Mouse (Mus musculus): ENCODE results near the gene Gm21677. TPM values are rescaled to one million over a fixed set of nuclear protein-coding genes. Genes with fewer than 3 reads are reported as not detected.
"Not testable (repeated sequence)": the region's sequence is repeated elsewhere in the genome, so short reads cannot be mapped to it uniquely, and the experiment has no call there.

The Gm21677 gene
- polyA plus RNA-seq (2015; fragmentation: Nextera tagmentation; extraction: Ambion mirVana): not detected in 2 replicates

DNA sequence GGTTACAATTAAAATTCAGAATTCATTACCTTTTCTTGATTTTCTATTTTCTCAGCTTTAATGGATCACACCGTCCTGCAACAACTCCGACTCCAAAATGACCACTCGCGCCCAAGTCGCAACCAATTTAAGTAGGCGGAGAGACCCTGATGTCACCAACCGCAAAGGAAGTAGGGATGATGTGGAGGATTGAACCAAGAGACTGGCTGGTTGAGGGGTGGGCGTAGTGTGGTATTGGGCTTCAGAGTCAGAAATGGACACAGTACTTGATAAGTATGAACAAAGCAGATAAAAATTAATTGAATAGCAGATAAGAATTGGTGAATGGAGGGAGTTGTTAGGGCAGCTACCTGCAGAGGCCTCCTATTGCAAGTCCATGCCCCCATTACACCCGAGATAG is at the start of gene Gm21677:
Gene Gm21677 (minus strand): TSS at position 101 of the 400 bp plus-strand sequence.
- ATAC-seq (ENCODE audit: insufficient read depth, low FRiP score, low read depth); H3K9ac ChIP-seq; H3K9me3 ChIP-seq; H3K4me1 ChIP-seq; H3K27me3 ChIP-seq (replicated peaks); H3K27ac ChIP-seq; H3K4me2 ChIP-seq; H3K4me3 ChIP-seq (replicated peaks); H3K36me3 ChIP-seq: not testable (repeated sequence)
- no CpG with 5 or more reads among the region's 9 CpGs for WGBS

DNA sequence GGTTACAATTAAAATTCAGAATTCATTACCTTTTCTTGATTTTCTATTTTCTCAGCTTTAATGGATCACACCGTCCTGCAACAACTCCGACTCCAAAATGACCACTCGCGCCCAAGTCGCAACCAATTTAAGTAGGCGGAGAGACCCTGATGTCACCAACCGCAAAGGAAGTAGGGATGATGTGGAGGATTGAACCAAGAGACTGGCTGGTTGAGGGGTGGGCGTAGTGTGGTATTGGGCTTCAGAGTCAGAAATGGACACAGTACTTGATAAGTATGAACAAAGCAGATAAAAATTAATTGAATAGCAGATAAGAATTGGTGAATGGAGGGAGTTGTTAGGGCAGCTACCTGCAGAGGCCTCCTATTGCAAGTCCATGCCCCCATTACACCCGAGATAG is 39.0 kb upstream of the Gm21677 start, which contains the start of gene Gm21693:
Gene Gm21693 (minus strand): TSS at position 101 of the 400 bp plus-strand sequence.
- not testable (repeated sequence) for H3K9me3 ChIP-seq; ATAC-seq (ENCODE audit: insufficient read depth, low FRiP score, low read depth); H3K27me3 ChIP-seq (replicated peaks); H3K9ac ChIP-seq; H3K4me3 ChIP-seq (replicated peaks); H3K36me3 ChIP-seq; H3K4me1 ChIP-seq; H3K4me2 ChIP-seq; H3K27ac ChIP-seq
- no CpG with 5 or more reads among the region's 9 CpGs for WGBS

DNA sequence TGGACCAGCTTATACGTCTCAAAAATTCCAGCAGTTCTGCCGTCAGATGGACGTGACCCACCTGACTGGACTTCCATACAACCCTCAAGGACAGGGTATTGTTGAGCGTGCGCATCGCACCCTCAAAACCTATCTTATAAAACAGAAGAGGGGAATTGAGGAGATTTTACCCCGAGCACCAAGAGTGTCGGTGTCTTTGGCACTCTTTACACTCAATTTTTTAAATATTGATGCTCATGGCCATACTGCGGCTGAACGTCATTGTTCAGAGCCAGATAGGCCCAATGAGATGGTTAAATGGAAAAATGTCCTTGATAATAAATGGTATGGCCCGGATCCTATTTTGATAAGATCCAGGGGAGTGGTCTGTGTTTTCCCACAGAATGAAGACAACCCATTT is 34.4 kb upstream of the Gm21677 start:
- H3K27ac ChIP-seq; ATAC-seq (ENCODE audit: insufficient read depth, low FRiP score, low read depth); H3K9ac ChIP-seq; H3K4me3 ChIP-seq (replicated peaks); H3K27me3 ChIP-seq (replicated peaks); H3K9me3 ChIP-seq; H3K4me1 ChIP-seq; H3K36me3 ChIP-seq; H3K4me2 ChIP-seq: not testable (repeated sequence)
- WGBS: no CpG with 5 or more reads among the region's 11 CpGs

Other genes with a start within 250 kb of the Gm21677 start
- not detected in 2 replicates for gene Gm21693, start 38.9 kb upstream of the Gm21677 start, polyA plus RNA-seq (2015; fragmentation: Nextera tagmentation; extraction: Ambion mirVana)
- not detected in 2 replicates for gene Gm21704, start 103.7 kb upstream of the Gm21677 start, polyA plus RNA-seq (2015; fragmentation: Nextera tagmentation; extraction: Ambion mirVana)
- gene Gm21708, start 103.7 kb upstream of the Gm21677 start, polyA plus RNA-seq (2015; fragmentation: Nextera tagmentation; extraction: Ambion mirVana): not detected in 2 replicates

Data from stomach, embryonic 15.5 days (tissue).